Mouse (Mus musculus) thymus, adult 2 months (tissue): ENCODE results near the gene Kat5. TPM values are rescaled to one million over a fixed set of nuclear protein-coding genes. Genes with fewer than 3 reads are reported as not detected.

Experiments
- DNase-seq: peaks from one replicate; pipeline ENCODE4 v3.0.0; 2021
- H3K27ac ChIP-seq: fragments of 200-500 bp; 2 replicates; pipeline ENCODE4 v1.5.1; 2012; ENCODE audit warnings: low read length, control low read depth; ENCODE audit not compliant: control insufficient read depth, insufficient read depth
- H3K27me3 ChIP-seq: fragments of 200-500 bp; 2 replicates; pipeline ENCODE4 v1.6.1; 2012; ENCODE audit warnings: mild to moderate bottlenecking, low read length, moderate library complexity, mixed read lengths; ENCODE audit not compliant: control insufficient read depth, insufficient read depth
- H3K36me3 ChIP-seq: fragments of 200-500 bp; 2 replicates; pipeline ENCODE4 v1.6.1; 2012; ENCODE audit warnings: mild to moderate bottlenecking, low read length, moderate library complexity; ENCODE audit not compliant: control insufficient read depth, insufficient read depth
- H3K4me1 ChIP-seq: fragments of 200-500 bp; replicated peaks from 2 replicates; pipeline ENCODE4 v1.6.1; 2012; ENCODE audit warnings: low read length; ENCODE audit not compliant: control insufficient read depth, insufficient read depth
- H3K4me3 ChIP-seq: fragments of 200-500 bp; 2 replicates; pipeline ENCODE4 v1.5.1; 2012; ENCODE audit warnings: mild to moderate bottlenecking, low read length, control low read depth, moderate library complexity; ENCODE audit not compliant: control insufficient read depth, insufficient read depth
- CTCF ChIP-seq: fragments of 200-500 bp; IDR thresholded peaks from 2 replicates; pipeline ENCODE4 v1.5.1; 2012; ENCODE audit warnings: mild to moderate bottlenecking, control low read depth, low read length, moderate library complexity, borderline replicate concordance; ENCODE audit not compliant: control insufficient read depth, poor library complexity, insufficient read depth; ENCODE audit errors: extremely low read depth
- POLR2A ChIP-seq: fragments of 200-500 bp; IDR thresholded peaks from 2 replicates; pipeline ENCODE4 v1.6.1; 2012; ENCODE audit warnings: mild to moderate bottlenecking, low read length, control low read depth, moderate library complexity; ENCODE audit not compliant: control insufficient read depth, poor library complexity, insufficient read depth; ENCODE audit errors: extremely low read depth
- WGBS: fragments of 180-500 bp; shearing (Covaris S2); methylation state at CpG from one replicate; pipeline ENCODE4 v1.1.7; 2018; 5-methylcytosine and 5-hydroxymethylcytosine counted together
- polyA plus RNA-seq: library from polyadenylated mRNA; depleted of rRNA; stranded (reverse); fragments of >200 nt; gene quantifications from 2 replicates; pipeline ENCODE4 v1.2.3, GENCODE M21; 2012; rRNA removed

The Kat5 gene
- polyA plus RNA-seq, 1 experiment = 90.0 TPM

GRCm38 (mm10) chr19:5553802-5554201, 56.2 kb downstream of the Kat5 start:
- Histone ChIP-seq H3K36me3 (no peaks in the 10 kb centered on the region), H3K27me3 (peaks cover under 1% of the 10 kb centered on the region; the same call in 1 of the 2 replicates), H3K4me3 (no peak overlapping the region), H3K4me1 (no peaks in the 10 kb centered on the region), H3K27ac (no peak overlapping the region)
- 96% methylated on average over 8 of the region's 8 CpGs for WGBS
- DNase-seq = no peak
- no peak for TF ChIP-seq POLR2A
- no peak for TF ChIP-seq CTCF

Other genes starting within 250 kb of the Kat5 start
- gene Eif1ad, start 243.5 kb downstream of the Kat5 start, polyA plus RNA-seq = 50.0 and 51.3 TPM in 2 replicates
- 294 and 314 TPM in 2 replicates for gene Banf1, start 243.1 kb downstream of the Kat5 start, polyA plus RNA-seq
- 41.6 and 48.9 TPM in 2 replicates for gene Sart1, start 221.5 kb downstream of the Kat5 start, polyA plus RNA-seq
- gene Tsga10ip, start 207.7 kb downstream of the Kat5 start, polyA plus RNA-seq = 0.14 and 0.59 TPM in 2 replicates
- 112 and 133 TPM in 2 replicates for gene Drap1, start 185.3 kb downstream of the Kat5 start, polyA plus RNA-seq
- gene AI837181, start 185.1 kb downstream of the Kat5 start, polyA plus RNA-seq = 145 and 149 TPM in 2 replicates
- 0.16 TPM in 1 of 2 replicates, not detected in the other for gene Fosl1, start 162.7 kb downstream of the Kat5 start, polyA plus RNA-seq
- gene Ccdc85b, start 152.3 kb downstream of the Kat5 start, polyA plus RNA-seq = 8.1 and 8.2 TPM in 2 replicates
- gene Fibp, start 149.6 kb downstream of the Kat5 start, polyA plus RNA-seq = 142 and 157 TPM in 2 replicates
- gene Ctsw, start 141.7 kb downstream of the Kat5 start, polyA plus RNA-seq = 49.1 and 54.3 TPM in 2 replicates
- 17.3 and 21.6 TPM in 2 replicates for gene Efemp2, start 136.3 kb downstream of the Kat5 start, polyA plus RNA-seq
- gene Mus81, start 121.8 kb downstream of the Kat5 start, polyA plus RNA-seq = 127 and 149 TPM in 2 replicates
- 1,557 and 1,580 TPM in 2 replicates for gene Cfl1, start 119.8 kb downstream of the Kat5 start, polyA plus RNA-seq
- 3.3 and 3.5 TPM in 2 replicates for gene 1700020D05Rik, start 106.5 kb downstream of the Kat5 start, polyA plus RNA-seq
- 20.0 and 22.6 TPM in 2 replicates for gene Snx32, start 99.7 kb downstream of the Kat5 start, polyA plus RNA-seq
- 1.4 and 1.9 TPM in 2 replicates for gene Ovol1, start 49.6 kb downstream of the Kat5 start, polyA plus RNA-seq
- 35.0 and 38.9 TPM in 2 replicates for gene Ap5b1, start 42.2 kb downstream of the Kat5 start, polyA plus RNA-seq
- 87.0 and 96.5 TPM in 2 replicates for gene Rnaseh2c, start 8.4 kb downstream of the Kat5 start, polyA plus RNA-seq
- gene Rela, start 27.2 kb upstream of the Kat5 start, polyA plus RNA-seq = 112 and 142 TPM in 2 replicates
- gene Sipa1, start 53.5 kb upstream of the Kat5 start, polyA plus RNA-seq = 267 and 301 TPM in 2 replicates
- gene Map3k11, start 78.5 kb upstream of the Kat5 start, polyA plus RNA-seq = 141 and 144 TPM in 2 replicates
- gene Pcnx3, start 78.7 kb upstream of the Kat5 start, polyA plus RNA-seq = 421 and 455 TPM in 2 replicates
- gene Kcnk7, start 94.1 kb upstream of the Kat5 start, polyA plus RNA-seq = 0.97 and 1.0 TPM in 2 replicates
- gene Ehbp1l1, start 116.1 kb upstream of the Kat5 start, polyA plus RNA-seq = 55.6 and 61.8 TPM in 2 replicates
- gene Fam89b, start 119.4 kb upstream of the Kat5 start, polyA plus RNA-seq = 300 and 312 TPM in 2 replicates
- 29.5 and 37.7 TPM in 2 replicates for gene Ltbp3, start 130.7 kb upstream of the Kat5 start, polyA plus RNA-seq
- 107 and 113 TPM in 2 replicates for gene Scyl1, start 161.2 kb upstream of the Kat5 start, polyA plus RNA-seq